Mouse (Mus musculus) heart, adult 11 months (tissue): ENCODE measurements around the gene Gstm3.
"Not testable (repeated sequence)": the region's sequence is repeated elsewhere in the genome, so short reads cannot be mapped to it uniquely, and the experiment has no call there.

ENCODE experiments used
- DNase-seq: peaks from one replicate; pipeline ENCODE4 v3.0.0; 2022

Gstm3 gene

DNA sequence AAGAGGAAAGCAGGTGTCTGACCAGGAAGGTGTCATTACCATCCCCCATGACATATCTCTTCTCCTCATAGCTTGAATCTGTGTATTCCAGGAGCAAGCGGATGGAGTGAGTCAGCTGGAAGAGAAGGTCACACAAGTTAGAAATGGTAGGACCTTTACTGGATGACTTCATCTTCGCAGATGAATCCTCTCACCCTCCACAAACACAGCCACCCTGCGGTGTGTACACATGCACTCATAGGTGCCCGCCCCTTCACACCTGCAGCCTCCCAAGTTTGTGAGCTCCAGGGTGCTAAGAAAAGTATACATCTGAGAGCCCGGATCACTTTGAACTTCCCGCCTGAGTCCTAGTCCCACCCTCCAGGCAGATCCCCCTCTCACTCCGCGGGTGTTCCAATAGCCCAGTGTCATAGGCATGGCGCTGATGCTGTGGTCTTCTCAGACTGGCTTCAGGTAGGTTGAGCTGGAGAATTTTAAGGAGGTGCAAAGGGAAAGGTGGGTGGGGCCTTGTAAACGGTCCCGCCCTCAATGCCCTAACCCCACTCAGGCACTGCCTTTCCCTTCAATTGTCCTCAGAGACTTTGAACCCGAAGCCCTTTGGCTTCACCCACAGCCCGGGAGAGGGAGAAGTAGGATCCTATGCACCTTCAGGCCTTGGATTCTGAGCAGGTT, at the start of gene Gstm3:
Gstm3 (minus strand) TSS at position 560 of the 672 bp plus-strand sequence.
- peak; percentile 83 for DNase-seq

GRCm38 (mm10) chr3:108018190-108018820, 49.2 kb upstream of the Gstm3 start:
- DNase-seq = peak; percentile 96

DNA sequence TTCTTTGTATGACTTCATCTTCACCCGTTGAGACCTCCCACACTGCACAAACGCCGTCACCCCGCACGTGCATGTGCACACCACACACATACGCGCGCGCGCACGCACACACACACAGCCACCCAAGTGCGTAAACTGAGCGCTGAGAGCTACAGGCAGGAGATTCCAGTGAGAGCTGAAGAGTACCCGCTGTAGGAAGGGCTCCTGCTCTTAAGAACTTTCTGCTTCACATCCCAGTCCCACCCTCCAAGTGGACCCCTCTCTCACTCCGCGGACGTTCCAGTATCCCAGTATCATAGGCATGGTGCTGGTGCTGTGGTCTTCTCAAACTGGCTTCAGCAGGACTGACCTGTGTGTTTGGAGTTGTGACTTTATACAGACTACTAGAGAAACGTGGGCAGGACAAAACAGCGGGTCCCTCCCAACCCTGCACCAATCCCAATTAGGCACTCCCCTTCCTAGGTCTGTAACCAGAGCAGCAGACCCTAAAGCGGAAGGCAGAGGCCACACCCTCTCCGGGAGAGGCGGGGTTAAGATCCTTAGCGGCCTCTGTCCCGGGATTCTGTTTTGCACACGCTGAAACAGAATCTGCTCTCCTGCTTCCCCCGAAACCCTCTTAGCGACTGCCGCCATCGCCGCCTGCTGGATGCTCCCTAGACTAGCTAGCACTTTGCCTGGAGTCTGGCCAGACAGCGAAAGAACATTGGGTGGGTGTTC, 48.5 kb upstream of the Gstm3 start, which contains the start of gene Gstm1:
Gstm1 (minus strand) TSS at position 501 of the 717 bp plus-strand sequence.
- peak; percentile 100 for DNase-seq

DNA sequence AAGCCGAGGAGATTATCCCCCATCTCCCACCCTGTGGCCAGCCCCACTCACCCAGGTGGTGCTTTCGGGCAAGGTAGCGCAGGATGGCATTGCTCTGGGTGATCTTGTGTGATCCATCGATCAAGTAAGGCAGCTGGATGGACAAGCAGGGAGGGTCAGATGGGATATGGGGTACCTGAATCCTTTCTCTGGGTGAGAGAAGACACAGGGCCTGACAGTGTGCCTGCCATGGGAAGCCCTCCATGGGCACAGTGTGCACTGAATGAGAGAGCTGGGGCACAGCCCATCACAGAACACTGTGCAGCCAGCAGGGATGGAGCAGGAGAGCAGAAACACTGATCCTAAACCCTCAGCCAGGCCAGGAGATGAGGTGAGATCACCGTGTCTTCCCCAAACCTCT, 47.4 kb upstream of the Gstm3 start:
- peak; percentile 93 for DNase-seq

DNA sequence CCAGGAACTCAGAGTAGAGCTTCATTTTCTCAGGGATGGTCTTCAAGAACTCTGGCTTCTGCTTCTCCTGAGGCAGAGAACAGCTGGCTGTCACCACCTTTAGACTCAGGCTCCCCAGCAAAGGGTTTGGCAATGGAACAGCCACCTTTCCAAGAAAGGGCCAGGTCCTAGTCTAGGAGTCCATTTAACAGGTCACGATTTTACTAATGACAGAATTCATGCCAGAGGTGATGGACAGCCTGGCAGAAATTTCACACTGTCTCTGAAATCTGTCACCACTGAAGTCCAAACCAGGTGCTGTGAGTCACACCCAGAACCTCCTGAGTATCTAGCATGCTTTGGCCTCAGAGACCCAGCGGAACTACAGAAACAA, 45.9 kb upstream of the Gstm3 start:
- peak; percentile 90 for DNase-seq

DNA sequence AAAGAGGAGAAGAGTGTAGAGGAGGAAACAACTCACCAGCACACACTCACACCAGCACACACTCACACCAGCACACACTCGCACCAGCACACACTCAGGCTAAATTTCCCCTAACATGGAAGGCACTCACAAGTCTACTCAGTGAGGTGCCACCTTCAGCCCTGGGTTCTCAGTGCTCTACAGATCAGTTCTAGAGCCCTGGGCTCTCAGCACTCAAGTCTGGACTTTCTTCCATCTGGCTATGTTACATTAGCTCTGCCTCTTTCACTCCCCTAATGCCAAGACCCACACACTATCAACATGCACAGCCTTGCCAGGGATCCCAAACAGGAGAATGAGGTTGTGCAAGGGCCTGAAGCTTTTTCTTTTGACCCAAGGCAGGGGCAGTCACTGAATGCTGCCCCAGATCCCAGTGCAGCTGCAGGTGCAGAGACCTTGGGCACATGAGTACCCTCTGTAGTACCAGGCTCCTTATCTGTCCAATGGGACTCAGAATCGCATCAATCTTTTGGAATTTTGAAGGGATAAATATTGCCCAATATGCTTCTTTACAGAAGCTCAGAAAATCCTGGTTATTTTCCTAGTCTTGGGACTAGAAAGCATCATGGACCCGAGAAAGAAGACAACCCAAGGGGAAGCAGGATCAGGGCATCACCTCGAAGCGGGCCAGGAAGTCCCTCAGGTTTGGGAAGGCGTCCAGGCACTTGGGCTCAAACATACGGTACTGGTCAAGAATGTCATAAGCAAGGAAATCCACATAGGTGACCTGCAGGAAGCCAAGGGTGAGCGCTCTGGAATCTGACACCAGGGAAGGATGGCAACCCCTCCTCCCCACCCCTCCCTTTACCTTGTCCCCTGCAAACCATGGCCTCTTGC, 45.3 kb upstream of the Gstm3 start:
- peak; percentile 95 for DNase-seq

GRCm38 (mm10) chr3:108013331-108013871, 44.3 kb upstream of the Gstm3 start:
- peak; percentile 97 for DNase-seq

DNA sequence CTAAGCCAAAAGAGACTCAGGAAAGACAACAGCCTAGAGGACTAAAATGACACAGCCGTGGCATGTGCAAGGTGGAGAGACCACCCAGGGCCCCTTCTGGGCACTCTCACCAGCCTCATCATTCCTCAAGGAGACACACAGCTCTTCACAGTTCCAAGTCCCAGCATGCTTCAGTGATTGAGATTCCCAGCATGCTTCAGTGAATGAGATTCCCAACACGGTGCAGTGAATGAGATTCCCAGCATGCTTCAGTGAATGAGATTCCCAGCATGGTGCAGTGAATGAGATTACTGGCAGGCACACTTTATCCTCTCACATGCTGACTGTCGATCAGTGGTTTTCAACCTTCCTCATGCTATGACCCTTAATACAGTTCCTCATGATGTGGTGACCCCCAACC, 42.5 kb upstream of the Gstm3 start:
- peak; percentile 86 for DNase-seq

DNA sequence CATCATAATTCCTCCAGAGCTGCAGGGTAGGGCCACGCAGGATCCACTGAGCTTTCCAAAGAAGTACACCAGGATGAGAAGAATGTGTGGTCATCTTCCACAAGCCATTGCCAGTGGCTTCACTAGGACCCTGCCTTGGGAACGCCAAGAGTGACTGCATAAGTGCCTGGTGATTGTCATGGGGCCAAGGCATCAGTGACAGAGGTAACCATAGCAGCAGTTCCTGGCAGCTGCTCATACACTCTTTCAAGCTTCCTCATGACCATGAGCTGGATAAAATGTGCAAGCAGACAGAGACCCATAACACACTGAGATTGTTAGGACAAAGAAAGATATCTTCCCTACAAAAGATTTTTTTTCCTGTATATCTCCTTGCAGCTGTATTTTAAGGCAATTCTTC, 41.2 kb upstream of the Gstm3 start:
- peak; percentile 97 for DNase-seq

GRCm38 (mm10) chr3:108002021-108002420, 32.9 kb upstream of the Gstm3 start:
- peak; percentile 92 for DNase-seq

GRCm38 (mm10) chr3:107999491-107999890, 30.4 kb upstream of the Gstm3 start:
- peak; percentile 73 for DNase-seq

- DNase-seq = peak; percentile 39
Observed at GRCm38 (mm10) chr3:107998591-107998990, 29.5 kb upstream of the Gstm3 start.

DNA sequence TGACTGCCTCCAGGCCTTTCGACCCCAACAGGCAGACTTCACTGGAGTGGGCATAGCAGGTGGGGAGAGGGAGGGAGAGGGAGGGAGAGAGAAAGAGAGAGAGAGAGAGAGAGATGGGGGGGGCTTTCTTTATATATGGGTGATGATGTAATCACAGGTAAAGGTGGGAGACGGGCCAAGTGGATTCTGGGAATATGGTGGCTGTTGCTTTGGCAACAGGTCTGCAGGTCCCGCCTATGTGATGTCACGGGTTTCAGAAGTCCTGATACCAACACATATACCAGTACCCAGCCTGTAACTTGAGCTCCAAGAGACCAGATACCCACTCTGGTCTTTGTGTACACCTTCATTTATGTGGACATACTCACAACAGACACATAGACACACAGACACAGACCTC, 27.5 kb upstream of the Gstm3 start:
- peak; percentile 61 for DNase-seq

DNA sequence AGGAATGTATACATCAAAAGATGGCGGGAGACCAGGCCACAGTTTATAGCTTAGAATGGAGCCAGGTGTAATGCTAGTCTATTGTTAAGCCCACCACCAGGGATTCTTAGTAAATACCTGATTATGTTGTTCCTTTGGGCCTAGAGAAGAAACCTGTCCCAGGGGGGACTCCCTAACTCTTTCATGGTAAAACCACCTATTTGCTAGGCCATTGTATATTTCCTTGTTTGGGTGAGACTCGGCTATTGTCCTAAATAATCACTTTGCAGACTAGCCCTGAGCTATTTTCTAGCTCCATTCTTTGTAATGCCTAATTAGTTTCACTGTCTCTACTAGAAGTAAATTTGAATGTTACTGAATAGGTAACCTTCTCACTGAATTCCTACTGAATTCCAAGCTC, 26.9 kb upstream of the Gstm3 start:
- DNase-seq = not testable (repeated sequence)

GRCm38 (mm10) chr3:107986041-107986562, 17.0 kb upstream of the Gstm3 start, which contains the start of gene Gstm2:
Gene Gstm2 (minus strand): TSS chr3:107986453.
- DNase-seq = peak; percentile 98

DNA sequence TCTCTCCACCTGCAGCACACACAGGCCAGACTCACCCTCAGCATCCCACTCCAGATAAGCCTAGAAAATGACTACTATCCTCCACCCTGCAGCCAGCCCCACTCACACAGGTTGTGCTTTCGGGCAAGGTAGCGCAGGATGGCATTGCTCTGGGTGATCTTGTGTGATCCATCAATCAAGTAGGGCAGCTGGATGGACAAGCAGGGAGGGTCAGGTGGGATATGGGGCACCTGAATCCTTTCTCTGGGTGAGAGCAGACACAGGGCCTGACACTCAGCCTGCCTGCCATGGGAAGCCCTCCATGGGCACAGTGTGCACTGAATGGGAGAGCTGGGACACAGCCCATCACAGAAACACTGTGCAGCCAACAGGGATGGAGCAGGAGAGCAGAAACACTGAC, 16.1 kb upstream of the Gstm3 start:
- DNase-seq = peak; percentile 94

- DNase-seq = peak; percentile 84
Observed at GRCm38 (mm10) chr3:107984471-107984870, 15.4 kb upstream of the Gstm3 start.

GRCm38 (mm10) chr3:107983771-107984170, 14.7 kb upstream of the Gstm3 start:
- peak; percentile 86 for DNase-seq

- peak; percentile 82 for DNase-seq
Observed at GRCm38 (mm10) chr3:107982726-107983125, 13.6 kb upstream of the Gstm3 start.

DNA sequence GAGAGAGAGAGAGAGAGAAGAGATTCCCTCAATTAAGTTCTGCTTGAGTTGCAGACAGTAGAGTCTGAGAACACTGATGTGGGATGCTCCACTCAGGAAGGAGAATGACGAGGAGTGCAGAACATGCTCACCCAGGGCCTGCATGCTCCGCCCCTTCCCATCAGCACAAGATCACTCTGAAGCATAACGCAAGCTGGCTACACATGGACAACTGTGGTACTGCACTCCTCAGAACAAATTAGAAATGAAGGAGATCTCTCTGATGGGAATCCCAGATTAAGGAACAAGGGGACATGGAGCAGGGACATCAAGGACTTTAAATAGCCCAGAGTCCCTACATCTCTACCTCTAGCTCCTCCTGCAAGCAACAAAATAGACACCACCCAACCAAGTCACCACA, 12.2 kb upstream of the Gstm3 start:
- DNase-seq = peak; percentile 71

GRCm38 (mm10) chr3:107977691-107978090, 8.6 kb upstream of the Gstm3 start:
- DNase-seq = peak; percentile 28

DNA sequence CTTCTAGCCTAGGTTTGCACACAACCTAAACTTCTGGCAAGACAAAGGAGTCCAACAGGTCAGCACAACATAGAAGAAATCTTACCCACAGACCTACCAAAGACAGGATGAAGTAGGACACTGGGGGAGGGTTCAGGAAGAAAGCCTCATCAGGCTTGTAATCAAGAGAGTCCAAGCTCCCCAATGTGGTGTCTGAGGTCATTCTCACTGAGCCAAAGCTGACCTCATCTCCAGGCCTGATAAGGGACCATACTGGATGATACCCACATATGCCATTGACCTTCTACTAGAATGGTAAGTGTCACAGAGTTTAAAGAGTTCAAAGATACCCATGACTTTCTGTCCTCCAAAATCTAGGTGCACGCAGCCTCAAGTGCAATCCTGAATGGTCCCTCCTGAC, 5.2 kb upstream of the Gstm3 start:
- peak; percentile 88 for DNase-seq
